Mouse (Mus musculus) lung, postnatal 0 days (tissue): ENCODE measurements around the gene Myh10. TPM values are rescaled to one million over a fixed set of nuclear protein-coding genes. Genes with fewer than 3 reads are reported as not detected.

Source experiments
- ATAC-seq: fragments of 200-750 bp; cut with Nextera tagmentation; 2 replicates; pipeline ENCODE4 v1.8.0; 2017; ENCODE audit warnings: moderate library complexity
- DNase-seq: peaks from one replicate; pipeline ENCODE4 v3.0.0-alpha.2; 2016; ENCODE audit warnings: low spot score
- H3K27ac ChIP-seq: fragments of 300-500 bp; sonication (generic); 2 replicates; pipeline ENCODE4 v1.5.1; 2014; ENCODE audit warnings: antibody characterized with exemption, mild to moderate bottlenecking, low read length, mixed read lengths
- H3K27me3 ChIP-seq: fragments of 300-500 bp; sonication (generic); replicated peaks from 2 replicates; pipeline ENCODE4 v1.6.1; 2014; ENCODE audit warnings: low read length, mixed read lengths; ENCODE audit not compliant: insufficient read depth
- H3K36me3 ChIP-seq: fragments of 300-500 bp; sonication (generic); 2 replicates; pipeline ENCODE4 v1.6.1; 2014; ENCODE audit warnings: low read length, mixed read lengths; ENCODE audit not compliant: insufficient read depth
- H3K4me1 ChIP-seq: fragments of 300-500 bp; sonication (generic); 2 replicates; pipeline ENCODE4 v1.6.1; 2014; ENCODE audit warnings: antibody characterized with exemption, low read depth, low read length, mixed read lengths; ENCODE audit not compliant: insufficient read depth
- H3K4me2 ChIP-seq: fragments of 300-500 bp; sonication (generic); replicated peaks from 2 replicates; pipeline ENCODE4 v1.6.1; 2014; ENCODE audit warnings: low read depth, mild to moderate bottlenecking, low read length, moderate library complexity, mixed read lengths
- H3K4me3 ChIP-seq: fragments of 300-500 bp; sonication (generic); 2 replicates; pipeline ENCODE4 v1.5.1; 2014; ENCODE audit warnings: low read depth, low read length
- H3K9ac ChIP-seq: fragments of 300-500 bp; sonication (generic); replicated peaks from 2 replicates; pipeline ENCODE4 v1.6.1; 2014; ENCODE audit warnings: low read depth, mild to moderate bottlenecking
- H3K9me3 ChIP-seq: fragments of 300-500 bp; sonication (generic); 2 replicates; pipeline ENCODE4 v1.6.1; 2016; ENCODE audit warnings: low read length, mixed read lengths
- CTCF ChIP-seq: IDR thresholded peaks from 2 replicates; pipeline ENCODE4 v1.5.1; 2016; ENCODE audit warnings: antibody characterized with exemption, mild to moderate bottlenecking
- EP300 ChIP-seq: IDR thresholded peaks from 2 replicates; pipeline ENCODE4 v1.6.1; 2016; ENCODE audit warnings: antibody characterized with exemption, mild to moderate bottlenecking, control low read depth
- WGBS: fragments of 180-500 bp; shearing (Covaris S2); extraction: QIAGEN DNeasy Blood & Tissue Kit; methylation state at CpG from one replicate; pipeline ENCODE4 v1.1.7; 2014; 5-methylcytosine and 5-hydroxymethylcytosine counted together
- polyA plus RNA-seq: library from polyadenylated mRNA; unstranded; fragments of >200 nt; fragmentation: Nextera tagmentation; extraction: Ambion mirVana; gene quantifications from 2 replicates; pipeline ENCODE4 v1.2.1, GENCODE M21; 2015

Myh10 gene
- polyA plus RNA-seq, 1 experiment from 2014 or later, result 51.8 TPM

DNA sequence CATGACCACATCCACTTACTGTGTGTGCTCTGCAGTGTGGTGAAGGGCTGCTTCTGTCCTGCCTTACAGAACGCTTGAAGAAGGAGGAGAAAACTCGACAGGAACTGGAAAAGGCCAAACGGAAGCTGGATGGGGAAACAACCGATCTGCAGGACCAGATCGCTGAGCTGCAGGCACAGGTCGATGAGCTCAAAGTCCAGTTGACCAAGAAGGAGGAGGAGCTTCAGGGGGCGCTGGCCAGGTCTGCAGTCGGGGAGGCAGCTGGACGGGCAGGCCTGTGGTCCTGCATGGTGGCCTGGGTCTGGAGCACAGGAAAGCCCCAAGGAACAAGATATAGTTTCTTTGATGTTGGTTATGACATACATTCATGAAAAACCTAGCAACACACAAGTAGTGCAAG, 100.4 kb downstream of the Myh10 start:
- peaks cover 53% of the 10 kb centered on the region for H3K36me3 ChIP-seq

DNA sequence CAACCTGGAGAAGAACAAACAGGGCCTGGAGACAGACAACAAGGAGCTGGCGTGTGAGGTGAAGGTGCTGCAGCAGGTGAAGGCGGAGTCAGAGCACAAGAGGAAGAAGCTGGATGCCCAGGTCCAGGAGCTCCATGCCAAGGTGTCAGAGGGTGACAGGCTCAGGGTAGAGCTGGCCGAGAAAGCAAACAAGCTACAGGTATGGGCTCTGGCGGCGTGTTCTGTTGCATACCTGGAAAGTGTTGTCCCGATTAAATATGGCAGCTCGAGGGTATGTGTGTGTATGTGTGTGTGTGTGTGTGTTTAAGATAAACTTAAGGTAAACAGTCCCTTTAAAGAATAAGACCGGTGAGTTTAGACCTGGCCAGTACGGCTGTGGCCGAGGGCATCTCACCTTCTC, 106.9 kb downstream of the Myh10 start:
- peak; percentile 15 for DNase-seq
- no peak overlapping the region for H3K4me2 ChIP-seq
- ATAC-seq, result no peak
- H3K9me3 ChIP-seq, result no peaks in the 10 kb centered on the region
- WGBS, result 77% methylated on average over 10 of the region's 10 CpGs
- H3K36me3 ChIP-seq, result peaks cover 42% of the 10 kb centered on the region
- no peak overlapping the region for H3K4me3 ChIP-seq
- no peak overlapping the region for H3K27ac ChIP-seq
- H3K9ac ChIP-seq, result no peak overlapping the region
- TF ChIP-seq EP300, result no peak
- TF ChIP-seq CTCF, result no peak
- no peaks in the 10 kb centered on the region for H3K27me3 ChIP-seq
- H3K4me1 ChIP-seq, result no peaks in the 10 kb centered on the region

More for the DNA sequence above, 100.4 kb downstream of the Myh10 start:
- H3K9me3 ChIP-seq, result no peaks in the 10 kb centered on the region
- ATAC-seq (no peak), DNase-seq (no peak)
- 85% methylated on average over 9 of the region's 9 CpGs for WGBS
- TF ChIP-seq EP300 (no peak), CTCF (no peak)
- H3K27ac ChIP-seq, result no peak overlapping the region
- no peak overlapping the region for H3K9ac ChIP-seq
- H3K4me3 ChIP-seq, result no peak overlapping the region
- H3K4me2 ChIP-seq, result no peak overlapping the region
- H3K4me1 ChIP-seq, result no peaks in the 10 kb centered on the region
- H3K27me3 ChIP-seq, result no peaks in the 10 kb centered on the region

DNA sequence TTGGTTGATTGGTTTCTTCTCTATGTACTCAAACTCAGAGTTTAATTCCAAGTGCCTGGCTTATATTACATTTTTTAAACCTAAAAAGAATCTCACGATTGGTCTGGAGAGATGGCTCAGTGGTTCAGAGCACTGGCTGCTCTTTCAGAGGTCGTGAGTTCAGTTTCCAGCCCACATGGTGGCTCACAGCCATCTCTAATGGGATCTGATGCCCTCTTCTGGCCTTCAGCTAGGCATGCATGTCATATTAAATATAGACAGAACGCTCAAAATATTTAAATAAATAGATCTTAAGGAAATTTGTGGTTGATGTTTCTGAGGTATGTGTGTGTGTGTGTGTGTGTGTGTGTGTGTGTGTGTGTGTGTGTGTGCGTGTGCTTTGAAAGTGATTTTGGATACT, 113.8 kb downstream of the Myh10 start:
- Histone ChIP-seq H3K4me3 (no peak overlapping the region), H3K27me3 (no peaks in the 10 kb centered on the region), H3K4me2 (no peak overlapping the region), H3K9ac (no peak overlapping the region), H3K36me3 (peaks cover 41% of the 10 kb centered on the region), H3K4me1 (no peaks in the 10 kb centered on the region), H3K27ac (no peak overlapping the region), H3K9me3 (no peaks in the 10 kb centered on the region)
- ATAC-seq, result no peak
- TF ChIP-seq EP300, result no peak
- peak; percentile 53 for TF ChIP-seq CTCF
- no peak for DNase-seq
- WGBS, result 56% methylated on average over 4 of the region's 4 CpGs

DNA sequence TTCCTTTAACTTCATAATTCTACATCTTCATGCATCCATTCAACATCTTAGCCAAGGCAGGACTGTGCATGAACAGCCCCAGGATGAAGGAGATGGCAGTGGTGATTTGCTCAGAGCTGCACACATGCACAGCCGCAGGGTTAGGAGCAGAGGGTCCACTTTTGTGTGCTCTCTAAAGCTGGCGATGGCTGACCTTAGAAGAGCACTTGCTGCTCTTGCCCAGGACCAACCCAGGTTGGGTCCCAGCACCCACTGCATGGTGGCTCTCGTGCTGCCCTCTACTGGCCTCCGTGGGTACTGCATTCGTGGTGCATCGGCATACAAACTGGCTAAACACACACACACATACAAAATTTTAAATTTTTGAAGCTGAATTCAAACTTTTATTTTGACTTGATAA, 116.4 kb downstream of the Myh10 start:
- Histone ChIP-seq H3K4me2 (no peak overlapping the region), H3K4me1 (no peaks in the 10 kb centered on the region), H3K27ac (no peak overlapping the region), H3K27me3 (no peaks in the 10 kb centered on the region), H3K4me3 (no peak overlapping the region), H3K9ac (no peak overlapping the region), H3K36me3 (peaks cover 51% of the 10 kb centered on the region), H3K9me3 (no peaks in the 10 kb centered on the region)
- DNase-seq (peak; percentile 49), ATAC-seq (0 out of 2 replicates have a peak, but pooled peaks have one; percentile 30)
- TF ChIP-seq EP300, result no peak
- peak; percentile 92 for TF ChIP-seq CTCF
- 30% methylated on average over 6 of the region's 6 CpGs for WGBS

DNA sequence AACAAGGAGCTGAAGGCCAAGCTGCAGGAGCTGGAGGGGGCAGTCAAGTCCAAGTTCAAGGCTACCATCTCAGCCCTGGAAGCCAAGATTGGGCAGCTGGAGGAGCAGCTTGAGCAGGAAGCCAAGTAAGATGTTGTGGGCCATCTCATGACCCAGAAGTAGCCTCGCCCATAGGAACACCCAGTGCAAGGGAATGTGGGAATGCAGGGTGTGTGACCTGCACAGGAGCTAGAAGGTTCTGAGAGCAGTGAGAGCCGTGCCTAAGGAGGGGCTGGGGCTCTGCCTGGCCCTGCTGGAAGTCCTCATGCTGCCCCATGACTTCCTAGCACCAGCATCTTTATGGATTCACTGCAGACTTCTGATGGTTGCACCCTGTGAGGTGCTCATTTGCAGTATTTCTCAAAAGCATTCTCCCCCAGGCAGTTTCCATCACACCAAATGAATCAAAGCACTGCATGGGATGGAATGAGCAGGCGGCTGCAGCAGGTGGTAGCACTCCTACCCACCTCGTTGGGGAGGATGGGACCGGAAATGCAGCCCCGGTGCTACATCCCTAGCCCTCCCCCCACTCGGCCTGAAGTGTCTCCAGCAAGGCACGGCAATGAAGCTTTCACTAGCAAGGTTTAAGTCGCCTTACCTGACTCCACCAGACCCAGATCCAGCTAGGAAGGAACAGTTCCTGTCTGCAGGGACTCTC, 120.7 kb downstream of the Myh10 start:
- H3K27ac ChIP-seq, result no peak overlapping the region
- H3K4me1 ChIP-seq, result no peaks in the 10 kb centered on the region
- H3K9ac ChIP-seq, result no peak overlapping the region
- ATAC-seq (peak; percentile 44; the same call in 1 of the 2 replicates), DNase-seq (no peak)
- no peaks in the 10 kb centered on the region for H3K27me3 ChIP-seq
- H3K9me3 ChIP-seq, result no peaks in the 10 kb centered on the region
- H3K36me3 ChIP-seq, result peaks cover 50% of the 10 kb centered on the region
- TF ChIP-seq CTCF, result no peak
- TF ChIP-seq EP300, result no peak
- WGBS, result 69% methylated on average over 9 of the region's 9 CpGs
- no peak overlapping the region for H3K4me2 ChIP-seq
- H3K4me3 ChIP-seq, result no peak overlapping the region

DNA sequence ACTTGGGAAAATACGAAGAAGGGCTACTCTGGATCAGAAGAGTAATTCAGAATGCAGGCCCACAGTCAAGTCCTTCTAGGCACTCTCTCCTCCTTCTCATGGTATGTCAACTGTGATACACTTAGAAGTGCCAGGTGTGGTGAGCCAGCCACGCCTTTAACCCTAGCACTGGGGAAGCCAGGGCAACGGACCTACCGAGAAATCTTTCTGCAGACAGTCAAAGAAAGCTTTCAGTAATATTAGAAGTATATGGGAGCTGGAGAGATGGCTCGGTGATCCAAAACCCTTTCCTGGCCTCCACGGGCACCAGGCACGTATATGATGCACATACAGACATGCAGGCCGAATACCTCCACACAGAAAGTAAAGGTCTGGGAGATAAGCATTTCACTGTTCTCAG, 127.1 kb downstream of the Myh10 start:
- no peak for ATAC-seq
- Histone ChIP-seq H3K4me3 (no peak overlapping the region), H3K36me3 (peaks cover 27% of the 10 kb centered on the region; the same call in 1 of the 2 replicates), H3K27me3 (no peaks in the 10 kb centered on the region), H3K9ac (no peak overlapping the region), H3K27ac (peak overlapping the region; percentile 1; the same call in 1 of the 2 replicates), H3K9me3 (no peaks in the 10 kb centered on the region), H3K4me1 (no peaks in the 10 kb centered on the region), H3K4me2 (no peak overlapping the region)
- TF ChIP-seq EP300 (no peak), CTCF (no peak)
- no peak for DNase-seq
- 68% methylated on average over 8 of the region's 8 CpGs for WGBS
